Mouse (Mus musculus): ENCODE results near the gene H2al2c. TPM values are rescaled to one million over a fixed set of nuclear protein-coding genes. Genes with fewer than 3 reads are reported as not detected.

Gene H2al2c
- not detected in 2 replicates for polyA plus RNA-seq (2012; ENCODE audit: low replicate concordance)

DNA sequence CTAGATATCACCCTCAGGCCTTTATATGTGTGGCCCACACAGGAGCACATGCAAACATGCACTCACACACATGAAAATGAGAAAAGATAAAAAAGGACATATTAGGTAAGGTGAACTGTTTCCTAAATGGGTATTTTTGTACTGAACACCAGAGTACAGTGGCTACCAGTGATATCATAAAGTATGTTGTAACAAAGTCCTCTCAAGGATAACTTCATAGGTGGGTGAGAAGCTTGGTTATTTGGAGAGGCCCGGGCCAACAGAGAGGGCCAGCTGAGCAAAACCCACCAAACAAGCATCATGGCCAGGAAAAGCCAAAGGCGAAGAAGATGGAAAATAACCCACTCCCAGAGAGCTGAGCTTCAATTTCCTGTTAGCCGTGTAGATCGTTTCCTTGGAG lies at the start of gene H2al2c:
H2al2c (plus strand) TSS at position 301 of the 400 bp plus-strand sequence.

Other genes with a start within 250 kb of the H2al2c start
- gene Sry, start 64.6 kb downstream of the H2al2c start, polyA plus RNA-seq (2012; ENCODE audit: low replicate concordance): not detected in 2 replicates
- not detected in 2 replicates for gene H2al2b, start 121.6 kb downstream of the H2al2c start, polyA plus RNA-seq (2012; ENCODE audit: low replicate concordance)
- gene Gm4064, start 197.1 kb downstream of the H2al2c start, polyA plus RNA-seq (2012; ENCODE audit: low replicate concordance): not detected in 2 replicates
- not detected in 2 replicates for gene Rbmy, start 231.6 kb downstream of the H2al2c start, polyA plus RNA-seq (2012; ENCODE audit: low replicate concordance)
- gene Gm10256, start 231.6 kb downstream of the H2al2c start, polyA plus RNA-seq (2012; ENCODE audit: low replicate concordance): not detected in 2 replicates